Mouse (Mus musculus): ENCODE measurements around the gene Ret.

Gene Ret

GRCm38 (mm10) chr6:118173975-118174328, 23.6 kb downstream of the Ret start:
- no peak for DNase-seq (ENCODE audit: low spot score in 2 of 2)

- no peak for DNase-seq (ENCODE audit: low spot score in 2 of 2)
Observed at GRCm38 (mm10) chr6:118173251-118173974, 24.1 kb downstream of the Ret start.

- DNase-seq (ENCODE audit: low spot score in 2 of 2): no peak
Observed at GRCm38 (mm10) chr6:118171386-118171785, 26.1 kb downstream of the Ret start.

DNA sequence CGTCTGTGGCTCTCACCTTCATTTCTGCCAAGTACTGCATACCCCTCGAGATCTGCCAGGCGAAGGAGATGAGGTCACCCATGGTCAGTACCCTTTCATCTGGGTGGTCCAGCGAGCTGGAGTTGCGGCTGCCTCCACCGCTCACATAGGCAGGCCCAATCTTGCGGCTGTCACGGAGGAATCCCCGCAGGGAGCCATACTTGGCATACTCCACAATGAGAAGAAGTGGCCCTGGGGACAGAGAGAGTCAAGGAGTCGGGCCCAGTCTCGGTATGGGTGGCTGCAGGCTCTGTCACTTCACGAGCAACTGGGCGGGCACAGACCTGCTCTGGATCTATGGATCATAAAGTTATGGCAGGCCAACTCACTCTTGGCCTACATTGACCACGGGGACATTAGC, 29.4 kb downstream of the Ret start:
- no peak for DNase-seq (ENCODE audit: low spot score in 2 of 2)

- peak; percentile 70 to 77 for DNase-seq (ENCODE audit: low spot score in 2 of 2)
Observed at GRCm38 (mm10) chr6:118167013-118167412, 30.5 kb downstream of the Ret start.

DNA sequence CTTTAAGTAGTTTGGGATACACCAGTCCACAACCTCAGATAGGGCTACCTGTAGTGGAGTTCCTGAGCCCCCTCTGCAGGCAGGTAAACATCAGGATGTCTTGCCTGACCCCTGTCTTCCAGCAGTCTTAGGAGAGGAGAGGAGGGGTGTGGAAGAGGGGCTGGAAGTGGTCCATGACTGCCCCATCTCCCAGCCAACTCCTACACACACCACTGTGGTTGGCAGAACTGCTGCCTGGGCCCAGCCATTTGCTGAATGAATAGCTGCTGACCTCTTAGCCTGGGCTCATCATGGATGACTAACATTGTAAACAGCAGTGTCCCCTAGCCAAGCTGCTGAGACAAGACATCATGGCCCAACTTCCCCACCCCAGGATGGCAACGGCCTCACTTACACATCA, 32.0 kb downstream of the Ret start:
- DNase-seq (ENCODE audit: low spot score in 2 of 2): no peak

GRCm38 (mm10) chr6:118164691-118165090, 32.8 kb downstream of the Ret start:
- DNase-seq (ENCODE audit: low spot score in 2 of 2): no peak

DNA sequence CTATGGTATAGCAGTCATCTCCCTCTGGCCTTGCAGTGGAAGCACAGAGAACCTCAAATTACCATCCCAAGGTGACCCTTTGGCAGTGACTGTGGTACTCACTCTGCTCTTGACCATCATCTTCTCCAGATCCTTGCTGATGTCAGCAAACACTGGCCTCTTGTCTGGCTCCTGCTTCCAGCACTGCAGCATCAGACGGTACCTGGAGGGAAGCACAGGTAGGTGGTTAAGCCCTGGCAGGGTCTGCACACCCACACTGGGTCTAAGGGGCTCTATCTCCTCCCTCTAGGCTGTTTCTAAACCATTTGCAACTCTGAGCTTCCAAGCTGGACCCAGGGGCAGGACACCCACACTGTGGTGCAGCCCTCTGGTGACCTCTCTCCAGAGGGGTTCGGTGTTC, 34.4 kb downstream of the Ret start:
- DNase-seq (ENCODE audit: low spot score in 2 of 2): no peak

DNA sequence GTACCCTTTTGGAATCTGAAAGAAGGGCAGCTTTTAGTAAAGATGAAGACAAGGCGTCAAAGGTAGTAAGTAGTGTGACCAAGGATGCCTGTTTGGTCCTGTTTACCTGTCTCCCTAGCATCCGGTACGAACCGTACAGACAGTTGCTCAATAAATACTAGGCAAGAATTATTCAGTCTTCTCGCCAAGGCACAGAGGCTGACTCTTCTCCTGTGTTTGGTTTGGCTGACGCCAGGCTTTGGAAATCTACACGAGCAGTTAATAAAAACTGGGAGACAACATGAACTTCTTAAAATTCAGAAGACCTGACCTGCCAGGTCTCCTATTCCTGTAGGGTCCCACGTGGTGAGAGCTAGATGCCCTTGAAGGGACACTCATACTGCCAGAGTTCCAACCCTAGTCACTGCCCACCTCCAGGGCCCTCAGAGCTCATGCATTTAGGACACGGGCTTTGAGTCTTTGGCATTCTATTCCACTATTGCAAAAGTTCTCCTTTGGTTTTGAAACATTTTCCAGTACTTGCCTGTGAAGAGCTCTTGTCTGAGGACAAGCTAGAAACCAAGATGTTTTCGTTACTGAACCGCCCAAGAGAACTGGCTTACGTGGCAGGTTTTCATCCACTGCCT, 34.9 kb downstream of the Ret start:
- no peak for DNase-seq (ENCODE audit: low spot score in 2 of 2)

DNA sequence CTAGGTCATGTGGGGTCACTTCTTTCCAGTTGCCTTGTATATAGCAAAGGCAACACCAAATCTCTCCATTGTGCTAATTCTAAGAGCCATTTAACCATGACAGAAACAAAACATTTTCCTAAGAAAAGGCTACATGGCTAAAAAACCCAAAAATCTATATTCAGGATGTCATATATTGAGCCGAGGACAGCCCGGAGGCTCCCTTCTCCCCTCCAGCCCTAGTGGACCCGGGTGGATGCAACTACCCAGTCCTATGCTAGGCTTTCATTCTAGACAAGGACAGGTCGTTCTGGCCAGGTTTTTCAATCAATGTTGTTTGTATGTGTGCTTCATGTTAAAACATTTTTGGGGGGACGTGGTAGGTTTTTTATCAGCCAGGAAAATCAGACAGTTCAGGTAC, 44.4 kb downstream of the Ret start:
- DNase-seq (ENCODE audit: low spot score in 2 of 2): no peak

- DNase-seq (ENCODE audit: low spot score in 2 of 2): no peak
Observed at GRCm38 (mm10) chr6:118150988-118151387, 46.5 kb downstream of the Ret start.

- DNase-seq (ENCODE audit: low spot score in 2 of 2): no peak
Observed at GRCm38 (mm10) chr6:118150538-118150937, 47.0 kb downstream of the Ret start.

DNA sequence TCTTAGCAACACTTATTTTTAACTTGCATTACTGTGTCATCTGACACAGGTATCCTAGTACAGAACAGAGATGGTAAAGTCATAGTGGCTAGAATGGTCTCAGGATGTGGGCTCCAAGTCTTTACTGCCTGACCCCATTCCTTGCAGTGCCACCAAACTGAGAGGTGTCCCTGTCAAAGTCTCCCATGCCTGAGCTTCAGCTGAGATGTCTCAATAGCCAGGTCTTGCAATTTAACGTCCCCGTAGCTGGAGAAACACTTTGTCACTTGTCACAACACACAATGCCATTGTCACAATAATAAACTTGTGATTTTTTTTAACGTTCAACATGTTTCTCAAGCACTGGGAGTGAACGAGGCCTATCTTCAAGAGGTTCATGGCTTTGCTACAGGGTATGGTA, 47.4 kb downstream of the Ret start:
- no peak for DNase-seq (ENCODE audit: low spot score in 2 of 2)

DNA sequence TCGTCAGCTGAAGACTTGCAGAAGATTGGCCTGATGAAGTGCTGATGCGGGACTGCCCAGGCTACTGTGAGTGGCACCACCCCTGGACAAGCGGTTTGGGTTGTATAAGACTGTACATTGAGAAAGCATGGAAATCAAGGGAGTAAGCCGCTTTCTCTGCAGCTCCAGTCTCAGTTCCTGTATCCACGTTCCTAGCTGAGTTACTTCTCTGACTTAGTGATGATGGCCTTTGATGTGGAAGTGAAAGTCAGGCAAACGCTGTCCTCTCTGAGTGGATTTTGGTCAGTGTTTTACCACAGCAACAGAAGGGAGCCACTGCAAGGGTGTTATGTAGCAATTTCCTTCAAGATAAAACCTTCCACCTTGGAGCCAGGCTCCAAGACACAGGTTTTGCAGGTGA, 56.6 kb downstream of the Ret start:
- DNase-seq (ENCODE audit: low spot score in 2 of 2): no peak

GRCm38 (mm10) chr6:118138731-118139709, 58.5 kb downstream of the Ret start, which contains the start of gene Csgalnact2:
Gene Csgalnact2 (minus strand): TSS chr6:118139140.
- DNase-seq (ENCODE audit: low spot score in 2 of 2): peak; percentile 92 to 94

GRCm38 (mm10) chr6:118137148-118137547, 60.4 kb downstream of the Ret start:
- no peak for DNase-seq (ENCODE audit: low spot score in 2 of 2)

GRCm38 (mm10) chr6:118134461-118134860, 63.1 kb downstream of the Ret start:
- no peak for DNase-seq (ENCODE audit: low spot score in 2 of 2)

GRCm38 (mm10) chr6:118130022-118130421, 67.5 kb downstream of the Ret start:
- no peak for DNase-seq (ENCODE audit: low spot score in 2 of 2)

GRCm38 (mm10) chr6:118127827-118128487, 69.6 kb downstream of the Ret start:
- no peak for DNase-seq (ENCODE audit: low spot score in 2 of 2)

- no peak for DNase-seq (ENCODE audit: low spot score in 2 of 2)
Observed at GRCm38 (mm10) chr6:118127198-118127597, 70.3 kb downstream of the Ret start.

GRCm38 (mm10) chr6:118126577-118126976, 70.9 kb downstream of the Ret start:
- DNase-seq (ENCODE audit: low spot score in 2 of 2): no peak

DNA sequence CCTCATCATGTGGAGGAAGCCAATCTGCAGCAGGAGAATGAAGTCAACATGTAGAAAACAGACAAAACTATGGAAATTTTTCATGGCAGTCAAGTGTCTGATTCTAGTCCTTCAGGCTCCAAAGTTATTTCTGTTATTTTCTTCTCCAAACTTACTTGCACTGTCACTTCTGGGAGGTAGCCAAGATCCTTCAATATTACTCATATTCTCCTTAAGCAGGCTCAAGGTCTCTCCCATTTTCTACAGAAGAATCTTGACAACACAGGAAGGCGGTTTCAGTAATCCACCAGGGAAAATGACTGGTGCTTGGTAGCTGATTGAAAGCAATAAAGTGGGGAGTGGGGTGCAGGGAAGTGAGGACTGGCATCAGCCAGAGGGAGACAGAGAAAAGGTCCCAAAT, 74.8 kb downstream of the Ret start:
- no peak for DNase-seq (ENCODE audit: low spot score in 2 of 2)

Data from natural killer cell, adult 2 months (primary cell).